Mouse (Mus musculus) neural tube, embryonic 12.5 days (tissue): ENCODE measurements at regions not wholly inside any gene's neighbourhood (a gene's known extent, or its start where the extent isn't known, plus 50 kb on each side); places are given as distances from the start of the nearest gene placed in this dataset.
A peak's percentile ranks its signal among the peaks of the same experiment; 100 is the strongest.

Experiments used
- ATAC-seq: fragments of 200-750 bp; cut with Nextera tagmentation; 2 replicates; pipeline ENCODE4 v1.8.0; 2017; ENCODE audit warnings: low read depth, mild to moderate bottlenecking, moderate TSS enrichment, moderate library complexity; ENCODE audit not compliant: low FRiP score
- H3K27ac ChIP-seq: fragments of 300-500 bp; sonication (generic); 2 replicates; pipeline ENCODE4 v1.5.1; 2016
- H3K27me3 ChIP-seq: fragments of 300-500 bp; sonication (generic); replicated peaks from 2 replicates; pipeline ENCODE4 v1.6.1; 2016; ENCODE audit warnings: mild to moderate bottlenecking
- H3K36me3 ChIP-seq: fragments of 300-500 bp; sonication (generic); 2 replicates; pipeline ENCODE4 v1.6.1; 2016; ENCODE audit warnings: mild to moderate bottlenecking
- H3K4me1 ChIP-seq: fragments of 300-500 bp; sonication (generic); 2 replicates; pipeline ENCODE4 v1.6.1; 2016
- H3K4me2 ChIP-seq: fragments of 300-500 bp; sonication (generic); replicated peaks from 2 replicates; pipeline ENCODE4 v1.6.1; 2016; ENCODE audit warnings: mild to moderate bottlenecking
- H3K4me3 ChIP-seq: fragments of 300-500 bp; sonication (generic); 2 replicates; pipeline ENCODE4 v1.5.1; 2016
- H3K9ac ChIP-seq: fragments of 300-500 bp; sonication (generic); 2 replicates; pipeline ENCODE4 v1.6.1; 2016; ENCODE audit warnings: mild to moderate bottlenecking
- H3K9me3 ChIP-seq: fragments of 300-500 bp; sonication (generic); 2 replicates; pipeline ENCODE4 v1.6.1; 2016; ENCODE audit warnings: mild to moderate bottlenecking
- WGBS: fragments of 180-500 bp; shearing (Covaris S2); methylation state at CpG from one replicate; pipeline ENCODE4 v1.1.7; 2016; 5-methylcytosine and 5-hydroxymethylcytosine counted together

DNA sequence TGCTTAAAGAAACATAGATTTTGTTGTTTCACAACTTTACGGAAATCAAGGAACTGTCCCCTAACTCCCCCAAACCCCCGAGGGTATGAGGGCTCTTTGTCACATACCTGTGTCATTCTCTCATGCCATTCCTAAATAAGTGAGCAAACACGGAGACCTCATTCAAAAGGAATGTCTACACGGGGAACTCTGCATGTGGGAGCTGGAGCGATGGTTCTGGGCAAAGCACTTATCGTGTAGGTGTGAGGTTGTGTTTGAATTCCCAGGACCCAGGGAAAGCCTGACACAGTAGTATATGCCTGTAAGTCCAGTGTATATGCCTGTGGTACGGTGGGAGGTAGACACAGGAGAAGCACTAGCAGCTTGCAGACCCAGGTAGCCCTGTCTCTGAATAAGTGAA lies 107.6 kb upstream of the Igfbp7 start:
- H3K4me3 ChIP-seq, result no peak overlapping the region
- no peaks in the 10 kb centered on the region for H3K27me3 ChIP-seq
- ATAC-seq, result no peak
- H3K27ac ChIP-seq, result no peak overlapping the region
- no peak overlapping the region for H3K4me2 ChIP-seq
- H3K9ac ChIP-seq, result no peak overlapping the region
- H3K36me3 ChIP-seq, result no peaks in the 10 kb centered on the region
- H3K9me3 ChIP-seq, result no peaks in the 10 kb centered on the region
- 85% methylated on average over 7 of the region's 7 CpGs for WGBS
- H3K4me1 ChIP-seq, result 0 out of 2 replicates have a peak, but pooled peaks cover 3% of the 10 kb centered on the region

DNA sequence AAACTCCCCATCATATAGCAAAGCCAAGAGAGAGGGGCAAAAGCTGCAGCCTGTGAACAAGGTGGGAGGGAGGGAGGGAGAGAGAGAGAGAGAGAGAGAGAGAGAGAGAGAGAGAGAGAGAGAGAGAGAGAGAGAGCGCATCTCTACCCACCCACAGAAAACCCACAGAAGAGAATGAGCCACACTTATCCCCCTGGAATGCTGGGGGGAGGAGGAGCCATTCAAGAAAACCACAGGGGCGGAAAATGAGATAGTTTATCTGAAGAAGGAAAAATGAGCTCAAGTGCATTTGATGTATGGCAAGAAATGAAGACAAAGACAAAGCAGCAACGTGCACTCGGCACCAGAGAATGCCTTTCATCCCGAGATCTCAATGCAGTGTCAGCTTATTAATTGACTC lies 94.8 kb upstream of the Igfbp7 start:
- H3K27ac ChIP-seq, result no peak overlapping the region
- H3K9ac ChIP-seq, result no peak overlapping the region
- H3K9me3 ChIP-seq, result no peaks in the 10 kb centered on the region
- peak overlapping the region; percentile 19; the same call in 1 of the 2 replicates for H3K4me2 ChIP-seq
- no peaks in the 10 kb centered on the region for H3K36me3 ChIP-seq
- H3K4me3 ChIP-seq, result no peak overlapping the region
- H3K27me3 ChIP-seq, result no peaks in the 10 kb centered on the region
- 32% methylated on average over 5 of the region's 5 CpGs for WGBS
- H3K4me1 ChIP-seq, result peaks cover 8% of the 10 kb centered on the region
- ATAC-seq, result peak; percentile 71

DNA sequence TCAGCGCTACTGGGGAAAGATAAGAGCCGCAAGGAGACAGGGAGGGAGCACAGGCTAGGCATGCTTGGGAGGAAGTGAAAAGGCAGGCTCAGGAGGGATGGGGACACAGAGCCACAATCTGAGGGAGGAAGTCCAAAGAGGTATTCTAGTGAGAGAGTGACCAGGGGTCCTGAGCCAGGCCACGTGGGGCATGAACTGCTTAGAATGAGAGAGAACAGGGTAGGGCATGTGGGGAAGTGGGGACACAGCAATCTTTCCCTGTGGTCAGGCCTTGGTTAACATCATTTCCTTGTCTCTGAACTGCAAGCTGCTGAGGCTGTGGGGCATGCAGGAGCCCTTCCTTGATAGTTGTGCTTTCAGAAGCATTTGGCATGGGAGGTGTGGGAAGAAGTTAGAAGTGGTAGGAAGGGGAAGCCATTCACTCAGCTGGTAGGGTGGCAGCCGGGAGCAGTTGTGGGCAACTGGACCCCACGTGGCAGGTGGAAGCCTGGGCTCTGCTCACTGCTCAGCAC lies 92.2 kb upstream of the Igfbp7 start:
- ATAC-seq, result no peak
- H3K27ac ChIP-seq, result no peak overlapping the region
- no peak overlapping the region for H3K4me3 ChIP-seq
- H3K27me3 ChIP-seq, result no peaks in the 10 kb centered on the region
- H3K9me3 ChIP-seq, result no peaks in the 10 kb centered on the region
- whole genome bisulfite sequencing, result 77% methylated on average over 5 of the region's 5 CpGs
- no peak overlapping the region for H3K4me2 ChIP-seq
- no peak overlapping the region for H3K9ac ChIP-seq
- H3K4me1 ChIP-seq, result peaks cover 8% of the 10 kb centered on the region
- H3K36me3 ChIP-seq, result no peaks in the 10 kb centered on the region

DNA sequence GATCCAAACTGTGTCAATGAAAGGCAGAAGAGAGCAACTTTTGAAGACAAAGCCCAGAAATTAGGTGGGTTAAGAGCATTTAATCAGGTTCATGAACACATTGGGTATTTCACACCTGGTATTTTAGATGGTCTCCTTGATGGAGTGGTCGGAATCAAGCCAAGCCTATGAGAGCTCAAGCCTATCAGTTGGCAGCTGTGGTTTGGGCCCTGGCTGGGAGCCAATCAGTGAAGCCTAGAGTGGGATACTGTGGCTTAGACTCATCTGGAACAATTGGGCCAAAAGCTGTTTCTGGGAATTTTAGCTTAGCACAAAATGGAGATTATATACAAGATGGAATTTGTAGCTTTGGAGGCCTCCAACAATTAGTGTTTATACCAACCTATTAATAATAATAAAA lies 86.8 kb upstream of the Igfbp7 start:
- WGBS, result 85% methylated on average over 1 of the region's 1 CpGs
- ATAC-seq, result no peak
- Histone ChIP-seq H3K4me1 (no peaks in the 10 kb centered on the region), H3K27ac (no peak overlapping the region), H3K9me3 (no peaks in the 10 kb centered on the region), H3K27me3 (no peaks in the 10 kb centered on the region), H3K4me2 (no peak overlapping the region), H3K4me3 (no peak overlapping the region), H3K9ac (no peak overlapping the region), H3K36me3 (no peaks in the 10 kb centered on the region)

DNA sequence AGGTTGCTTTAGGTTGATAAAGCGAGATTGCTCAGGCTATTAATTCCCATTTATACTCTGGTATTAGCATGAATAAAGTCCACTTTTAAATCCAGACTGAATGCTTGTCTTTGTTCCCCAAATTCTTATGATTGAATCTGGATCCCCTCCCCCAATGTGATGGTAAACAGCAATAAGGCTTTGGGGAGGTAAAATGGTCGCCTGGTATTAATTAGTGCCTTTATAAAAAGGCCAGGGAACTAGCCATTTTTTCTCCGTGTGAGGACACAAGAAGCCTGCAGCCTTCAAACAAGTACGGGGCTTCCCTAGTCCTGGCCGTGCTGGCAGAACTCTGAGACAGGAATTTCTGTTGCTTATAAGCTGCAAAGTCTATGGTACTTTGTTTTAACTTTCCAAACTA lies 81.1 kb upstream of the Igfbp7 start:
- no peak overlapping the region for H3K4me2 ChIP-seq
- ATAC-seq, result no peak
- 73% methylated on average over 5 of the region's 5 CpGs for WGBS

DNA sequence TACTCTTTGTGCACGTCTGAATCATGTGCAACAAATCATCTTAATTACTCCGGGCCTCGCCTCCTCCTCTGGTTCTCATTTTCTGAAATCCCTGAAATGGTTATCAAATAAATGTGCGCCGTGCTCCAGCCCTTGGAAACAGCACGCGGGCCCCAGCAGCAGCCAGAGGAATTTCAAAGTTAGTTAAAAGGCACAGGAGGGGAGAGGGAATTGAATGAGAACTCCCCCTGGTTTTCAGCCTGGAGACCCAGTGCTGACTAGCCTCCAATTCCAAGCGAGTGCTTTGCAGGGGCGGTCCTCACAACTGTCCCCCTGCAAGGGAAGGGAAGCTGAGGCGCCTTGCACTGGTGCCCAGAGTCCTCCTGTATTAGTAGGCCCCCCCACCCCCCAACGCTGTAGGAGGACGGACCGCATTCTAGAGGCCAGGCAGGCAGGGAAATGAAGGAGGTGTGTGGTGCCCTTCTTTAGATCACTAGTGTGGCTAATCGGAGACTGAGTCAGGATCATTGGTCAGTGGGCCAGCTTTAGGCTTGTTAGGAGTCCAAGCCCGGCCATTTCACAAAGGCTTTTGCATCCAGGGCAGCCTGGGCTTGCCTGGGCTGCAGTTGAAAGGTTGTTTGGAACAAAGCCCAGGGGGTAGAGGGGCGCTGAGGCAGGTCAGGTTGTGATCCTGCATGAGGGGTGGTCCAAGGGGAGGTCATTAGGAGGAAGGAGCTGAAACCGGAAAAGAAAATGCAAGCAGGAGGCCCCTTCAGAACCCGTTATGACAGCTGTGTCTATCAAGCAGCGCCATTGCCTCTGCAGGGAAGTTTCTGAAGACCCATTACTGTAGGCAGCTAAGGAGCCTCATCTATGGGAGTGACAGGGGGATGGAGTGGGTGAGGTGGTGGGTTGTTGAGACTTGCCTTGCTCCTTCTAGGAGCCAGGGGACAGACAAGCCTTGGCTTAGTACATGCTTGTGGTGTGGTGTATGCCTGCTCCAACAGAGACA lies 80.3 kb upstream of the Igfbp7 start:
- no peak overlapping the region for H3K4me3 ChIP-seq
- no peaks in the 10 kb centered on the region for H3K27me3 ChIP-seq
- peaks cover 16% of the 10 kb centered on the region; the same call in 1 of the 2 replicates for H3K4me1 ChIP-seq
- ATAC-seq, result peak; percentile 61; the same call in 1 of the 2 replicates
- 0 out of 2 replicates have a peak overlapping the region, but pooled peaks have one; percentile 45 for H3K9ac ChIP-seq
- peak overlapping the region; percentile 42 for H3K4me2 ChIP-seq
- H3K27ac ChIP-seq, result no peak overlapping the region
- H3K9me3 ChIP-seq, result no peaks in the 10 kb centered on the region
- no peaks in the 10 kb centered on the region for H3K36me3 ChIP-seq
- 12% methylated on average over 19 of the region's 19 CpGs for WGBS

More for the DNA sequence above, 81.1 kb upstream of the Igfbp7 start:
- Histone ChIP-seq H3K9me3 (no peaks in the 10 kb centered on the region), H3K36me3 (no peaks in the 10 kb centered on the region), H3K4me3 (no peak overlapping the region), H3K9ac (no peak overlapping the region), H3K27ac (no peak overlapping the region), H3K4me1 (peaks cover 16% of the 10 kb centered on the region; the same call in 1 of the 2 replicates), H3K27me3 (no peaks in the 10 kb centered on the region)

DNA sequence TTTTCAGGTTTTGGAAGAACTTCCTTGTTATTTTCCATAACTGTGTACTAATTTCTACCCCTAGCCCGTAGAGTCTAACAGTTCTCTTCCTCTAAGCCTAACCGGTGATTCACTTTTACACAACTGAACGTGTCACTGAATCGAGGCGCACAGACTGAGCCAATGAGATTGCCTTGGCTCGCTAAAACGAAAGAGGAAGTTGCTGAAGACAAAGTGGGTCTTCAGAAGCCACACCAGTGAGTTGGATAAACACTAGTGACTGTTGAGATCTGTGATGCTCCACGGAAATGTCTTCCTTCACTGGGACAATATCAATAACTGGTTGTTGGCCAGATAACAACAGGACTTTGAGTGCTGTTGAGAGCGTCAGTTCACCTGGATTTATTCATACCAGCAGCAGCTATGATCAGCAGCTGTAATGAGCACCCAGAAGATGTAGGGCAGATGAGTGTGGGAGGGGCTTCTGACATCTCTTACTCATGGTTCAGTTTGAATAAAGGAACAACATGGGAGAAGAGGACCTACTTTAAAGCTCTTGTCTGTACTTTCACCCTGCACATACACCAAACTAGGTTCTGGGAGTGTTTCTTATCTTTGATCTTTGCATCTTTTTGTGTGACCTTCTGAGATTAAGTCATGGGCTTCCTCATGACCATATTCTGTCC lies 75.3 kb upstream of the Igfbp7 start:
- no peaks in the 10 kb centered on the region for H3K27me3 ChIP-seq
- H3K9me3 ChIP-seq, result no peaks in the 10 kb centered on the region
- 88% methylated on average over 9 of the region's 9 CpGs for WGBS
- no peak overlapping the region for H3K9ac ChIP-seq
- no peak overlapping the region for H3K4me2 ChIP-seq
- no peak for ATAC-seq
- H3K4me1 ChIP-seq, result peaks cover 11% of the 10 kb centered on the region; the same call in 1 of the 2 replicates
- H3K36me3 ChIP-seq, result no peaks in the 10 kb centered on the region
- no peak overlapping the region for H3K4me3 ChIP-seq
- no peak overlapping the region for H3K27ac ChIP-seq

DNA sequence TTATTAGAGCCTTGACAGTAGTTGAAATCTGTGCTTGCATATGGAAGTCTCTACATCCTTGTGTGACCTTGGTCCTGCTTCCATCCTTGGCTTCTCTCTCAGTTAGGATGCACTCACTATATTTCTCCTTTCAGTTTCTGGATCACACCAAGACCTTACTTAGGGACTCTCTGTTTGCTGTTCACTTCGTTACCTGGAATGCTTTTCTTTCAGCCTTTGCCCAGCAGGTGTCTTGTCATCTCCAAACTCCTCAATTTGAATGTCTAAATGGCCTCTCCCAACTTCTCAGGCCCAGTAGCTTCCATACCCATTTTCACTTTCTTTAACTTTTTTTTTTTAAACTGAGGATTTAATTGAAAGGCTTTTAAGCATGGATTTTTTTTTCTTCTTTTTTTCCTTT lies 74.0 kb upstream of the Igfbp7 start:
- no peaks in the 10 kb centered on the region for H3K4me1 ChIP-seq
- WGBS, result 59% methylated on average over 1 of the region's 1 CpGs
- no peak for ATAC-seq
- no peaks in the 10 kb centered on the region for H3K9me3 ChIP-seq
- H3K9ac ChIP-seq, result no peak overlapping the region
- H3K27ac ChIP-seq, result no peak overlapping the region
- H3K27me3 ChIP-seq, result no peaks in the 10 kb centered on the region
- H3K36me3 ChIP-seq, result no peaks in the 10 kb centered on the region
- no peak overlapping the region for H3K4me2 ChIP-seq
- no peak overlapping the region for H3K4me3 ChIP-seq

DNA sequence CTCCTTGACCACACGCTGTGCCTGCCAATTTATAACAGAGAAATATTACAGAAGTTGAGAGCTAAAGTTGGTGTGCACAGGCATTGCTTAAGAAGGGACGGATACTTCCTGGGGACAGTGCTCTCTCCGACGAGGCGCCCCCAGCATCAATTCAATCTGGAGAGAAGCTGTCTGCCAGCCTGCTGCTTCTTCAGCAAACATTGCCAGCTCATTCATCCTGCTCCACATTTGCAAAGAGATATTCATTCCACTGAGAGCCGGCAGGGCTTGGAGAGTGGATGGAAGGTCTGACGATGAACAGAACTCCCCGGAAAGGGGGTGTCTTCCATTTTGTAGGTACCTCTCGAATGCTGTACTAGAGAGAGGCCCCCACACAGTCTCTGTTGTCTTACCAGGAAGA lies 70.0 kb upstream of the Igfbp7 start:
- Histone ChIP-seq H3K4me3 (no peak overlapping the region), H3K36me3 (no peaks in the 10 kb centered on the region), H3K4me1 (no peaks in the 10 kb centered on the region), H3K9ac (no peak overlapping the region), H3K4me2 (no peak overlapping the region), H3K27me3 (no peaks in the 10 kb centered on the region), H3K9me3 (no peaks in the 10 kb centered on the region), H3K27ac (no peak overlapping the region)
- WGBS, result 79% methylated on average over 9 of the region's 9 CpGs
- ATAC-seq, result no peak

DNA sequence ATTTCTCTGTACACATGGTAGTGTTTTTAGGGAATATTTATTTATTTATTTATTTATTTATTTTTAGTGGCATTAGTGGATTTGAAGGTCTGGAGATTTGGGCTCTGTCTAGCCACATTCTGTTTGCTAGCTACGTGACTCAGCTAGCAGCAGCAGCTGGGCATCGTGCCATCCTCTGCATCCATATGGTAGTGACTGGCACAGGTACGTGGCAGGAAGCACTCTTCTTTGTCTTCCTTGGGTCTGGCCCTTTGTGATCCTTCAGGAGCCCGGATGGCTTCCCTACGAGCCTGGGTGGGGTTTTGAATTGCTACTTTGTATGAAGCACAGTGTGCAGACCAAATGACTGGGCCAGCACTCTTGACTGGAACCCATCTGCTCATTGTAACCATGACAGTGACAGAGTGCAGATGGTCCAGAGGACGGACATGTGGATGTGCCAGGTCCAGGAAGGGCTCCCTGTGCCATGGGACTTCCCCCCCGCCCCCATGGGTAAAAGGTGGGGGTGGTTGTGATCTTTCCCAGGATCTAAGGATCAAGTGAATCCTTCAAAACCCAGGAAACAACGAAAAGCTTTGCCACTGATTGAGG lies 66.2 kb upstream of the Igfbp7 start:
- Histone ChIP-seq H3K4me3 (no peak overlapping the region), H3K4me2 (no peak overlapping the region), H3K36me3 (no peaks in the 10 kb centered on the region), H3K27ac (no peak overlapping the region), H3K9ac (no peak overlapping the region), H3K9me3 (no peaks in the 10 kb centered on the region), H3K4me1 (no peaks in the 10 kb centered on the region), H3K27me3 (no peaks in the 10 kb centered on the region)
- ATAC-seq, result no peak
- 81% methylated on average over 8 of the region's 8 CpGs for WGBS

DNA sequence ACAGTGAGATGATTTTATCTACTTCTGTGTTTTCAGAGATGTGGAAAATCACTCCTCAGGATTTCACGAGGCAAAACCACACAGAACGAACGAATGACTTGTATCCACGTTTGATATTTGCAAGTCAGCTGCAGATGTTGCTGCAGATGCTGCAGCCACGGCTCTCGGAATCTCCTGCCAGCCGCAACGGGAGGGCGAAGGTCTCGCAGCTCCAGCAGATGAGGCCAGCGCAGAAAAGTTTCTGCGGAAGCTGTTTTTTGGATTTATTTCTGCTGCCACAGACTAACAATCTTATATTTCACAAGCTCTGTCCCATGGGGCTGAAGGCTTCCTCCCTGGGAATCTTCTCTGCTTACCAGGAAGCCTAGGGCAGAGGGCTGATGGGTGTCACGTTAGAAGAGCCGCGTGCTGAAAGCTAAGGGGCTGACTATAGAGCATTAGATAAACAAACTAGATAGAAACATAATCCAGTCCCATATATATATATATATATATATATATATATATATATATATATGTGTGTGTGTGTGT lies 61.5 kb upstream of the Igfbp7 start:
- H3K36me3 ChIP-seq, result no peaks in the 10 kb centered on the region
- H3K4me2 ChIP-seq, result no peak overlapping the region
- no peak overlapping the region for H3K27ac ChIP-seq
- no peak overlapping the region for H3K9ac ChIP-seq
- no peaks in the 10 kb centered on the region for H3K4me1 ChIP-seq
- H3K9me3 ChIP-seq, result no peaks in the 10 kb centered on the region
- H3K27me3 ChIP-seq, result no peaks in the 10 kb centered on the region
- 85% methylated on average over 15 of the region's 15 CpGs for WGBS
- H3K4me3 ChIP-seq, result no peak overlapping the region
- no peak for ATAC-seq

DNA sequence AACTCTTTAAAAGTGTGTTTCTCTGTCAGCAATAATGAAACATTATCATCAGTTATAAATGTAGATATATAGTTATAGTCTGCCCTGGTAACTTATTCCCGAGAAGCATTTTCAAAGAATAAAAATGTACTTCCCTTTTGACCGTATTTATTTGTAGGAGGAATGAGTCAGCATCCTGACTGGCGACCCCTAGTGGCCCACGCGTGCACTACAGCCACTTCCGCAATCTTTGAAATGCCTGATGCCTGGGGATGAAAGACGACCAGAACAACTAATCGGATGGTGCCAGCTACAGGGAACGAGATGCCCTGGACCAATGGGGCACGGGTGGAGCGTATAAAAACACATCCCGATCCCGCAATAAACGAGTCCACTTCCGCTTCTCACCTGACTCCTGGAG lies 60.6 kb upstream of the Igfbp7 start:
- ATAC-seq, result no peak
- Histone ChIP-seq H3K4me3 (no peak overlapping the region), H3K27ac (no peak overlapping the region), H3K9ac (no peak overlapping the region), H3K4me1 (no peaks in the 10 kb centered on the region), H3K9me3 (no peaks in the 10 kb centered on the region), H3K4me2 (no peak overlapping the region), H3K27me3 (no peaks in the 10 kb centered on the region), H3K36me3 (no peaks in the 10 kb centered on the region)
- WGBS, result 66% methylated on average over 15 of the region's 15 CpGs
